Mouse (Mus musculus) embryonic facial prominence, embryonic 15.5 days (tissue): Measurements from ENCODE around the gene C1qtnf4. TPM values are rescaled to one million over a fixed set of nuclear protein-coding genes. Genes with fewer than 3 reads are reported as not detected.
A peak's percentile ranks its signal among the peaks of the same experiment; 100 is the strongest.
"Not testable (repeated sequence)": the region's sequence is repeated elsewhere in the genome, so short reads cannot be mapped to it uniquely, and the experiment has no call there.

Experiments
- ATAC-seq: fragments of 200-750 bp; cut with Nextera tagmentation; 2 replicates; pipeline ENCODE4 v1.8.0; 2017; ENCODE audit warnings: low read depth, moderate TSS enrichment; ENCODE audit not compliant: insufficient number of reproducible peaks, low FRiP score, low TSS enrichment
- H3K27ac ChIP-seq: fragments of 300-500 bp; sonication (generic); replicated peaks from 2 replicates; pipeline ENCODE4 v1.5.1; 2015; ENCODE audit warnings: mild to moderate bottlenecking, inconsistent platforms
- H3K27me3 ChIP-seq: fragments of 300-500 bp; sonication (generic); 2 replicates; pipeline ENCODE4 v1.6.1; 2015; ENCODE audit warnings: inconsistent platforms
- H3K36me3 ChIP-seq: fragments of 300-500 bp; sonication (generic); 2 replicates; pipeline ENCODE4 v1.6.1; 2015; ENCODE audit warnings: mild to moderate bottlenecking, inconsistent platforms
- H3K4me1 ChIP-seq: fragments of 300-500 bp; sonication (generic); 2 replicates; pipeline ENCODE4 v1.6.1; 2015; ENCODE audit warnings: inconsistent platforms
- H3K4me2 ChIP-seq: fragments of 300-500 bp; sonication (generic); replicated peaks from 2 replicates; pipeline ENCODE4 v1.6.1; 2015; ENCODE audit warnings: mild to moderate bottlenecking, inconsistent platforms
- H3K4me3 ChIP-seq: fragments of 300-500 bp; sonication (generic); replicated peaks from 2 replicates; pipeline ENCODE4 v1.5.1; 2015; ENCODE audit warnings: mild to moderate bottlenecking, inconsistent platforms
- H3K9ac ChIP-seq: fragments of 300-500 bp; sonication (generic); 2 replicates; pipeline ENCODE4 v1.6.1; 2015; ENCODE audit warnings: inconsistent platforms
- H3K9me3 ChIP-seq: fragments of 300-500 bp; sonication (generic); replicated peaks from 2 replicates; pipeline ENCODE4 v1.6.1; 2016; ENCODE audit warnings: inconsistent platforms
- WGBS: fragments of 180-500 bp; shearing (Covaris S2); methylation state at CpG from one replicate; pipeline ENCODE4 v1.1.7; 2015; 5-methylcytosine and 5-hydroxymethylcytosine counted together
- polyA plus RNA-seq: library from polyadenylated mRNA; unstranded; fragments of >200 nt; fragmentation: Nextera tagmentation; extraction: Ambion mirVana; gene quantifications from 2 replicates; pipeline ENCODE4 v1.2.1, GENCODE M21; 2015

Gene C1qtnf4
- polyA plus RNA-seq, 1 experiment from 2014 or later, result 20.8 TPM

DNA sequence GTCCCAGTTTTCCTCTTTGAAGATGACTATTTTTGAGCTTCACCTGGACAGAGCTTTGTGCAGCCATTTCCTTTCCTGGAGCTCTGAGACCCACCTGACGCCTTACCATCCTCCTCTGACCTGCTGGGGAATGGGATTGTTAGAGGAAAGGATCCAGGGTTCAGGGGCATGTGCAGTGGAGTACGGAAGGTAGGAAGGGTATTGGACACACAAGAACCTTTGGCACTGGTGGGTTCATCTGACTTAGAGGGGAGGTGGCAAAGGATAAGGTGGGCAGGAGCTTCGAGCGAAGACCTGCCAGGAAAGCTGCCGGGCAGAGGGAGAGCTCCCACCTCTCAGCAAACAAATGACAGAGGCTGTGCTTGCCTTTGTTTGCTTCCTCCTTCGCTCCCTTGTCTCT, 776 bp downstream of the C1qtnf4 start:
- Histone ChIP-seq H3K36me3 (no peaks in the 10 kb centered on the region), H3K4me3 (peak overlapping the region; percentile 56), H3K4me2 (peak overlapping the region; percentile 98), H3K4me1 (peaks cover 30% of the 10 kb centered on the region), H3K27me3 (peaks cover 38% of the 10 kb centered on the region), H3K9me3 (no peaks in the 10 kb centered on the region), H3K9ac (no peak overlapping the region), H3K27ac (no peak overlapping the region)
- ATAC-seq, result no peak
- WGBS, result 26% methylated on average over 6 of the region's 6 CpGs

DNA sequence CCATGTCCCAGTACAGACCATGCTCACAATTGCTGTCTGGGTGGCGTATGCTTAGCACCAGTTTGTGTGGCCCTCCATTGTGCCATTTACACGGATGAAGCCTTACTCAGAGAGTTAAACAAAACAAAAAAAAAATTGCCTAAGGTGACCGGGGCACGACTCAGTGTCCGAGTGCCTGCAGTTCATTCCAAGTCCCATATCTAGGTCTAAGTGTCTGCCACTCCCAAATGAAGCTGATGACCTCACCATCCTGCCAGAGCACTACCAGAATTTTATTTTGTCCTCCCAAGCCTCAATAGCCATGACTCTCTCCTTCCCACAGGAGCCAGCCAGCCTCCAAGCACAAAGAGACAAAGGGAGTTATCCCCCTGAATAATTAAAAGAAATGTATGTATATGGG, 2.0 kb downstream of the C1qtnf4 start:
- 70% methylated on average over 5 of the region's 5 CpGs for WGBS
- H3K9ac ChIP-seq, result no peak overlapping the region
- no peak for ATAC-seq
- H3K9me3 ChIP-seq, result no peaks in the 10 kb centered on the region
- no peaks in the 10 kb centered on the region for H3K36me3 ChIP-seq
- H3K4me3 ChIP-seq, result no peak overlapping the region
- peaks cover 30% of the 10 kb centered on the region for H3K4me1 ChIP-seq
- H3K27me3 ChIP-seq, result peaks cover 38% of the 10 kb centered on the region
- H3K4me2 ChIP-seq, result no peak overlapping the region
- no peak overlapping the region for H3K27ac ChIP-seq

DNA sequence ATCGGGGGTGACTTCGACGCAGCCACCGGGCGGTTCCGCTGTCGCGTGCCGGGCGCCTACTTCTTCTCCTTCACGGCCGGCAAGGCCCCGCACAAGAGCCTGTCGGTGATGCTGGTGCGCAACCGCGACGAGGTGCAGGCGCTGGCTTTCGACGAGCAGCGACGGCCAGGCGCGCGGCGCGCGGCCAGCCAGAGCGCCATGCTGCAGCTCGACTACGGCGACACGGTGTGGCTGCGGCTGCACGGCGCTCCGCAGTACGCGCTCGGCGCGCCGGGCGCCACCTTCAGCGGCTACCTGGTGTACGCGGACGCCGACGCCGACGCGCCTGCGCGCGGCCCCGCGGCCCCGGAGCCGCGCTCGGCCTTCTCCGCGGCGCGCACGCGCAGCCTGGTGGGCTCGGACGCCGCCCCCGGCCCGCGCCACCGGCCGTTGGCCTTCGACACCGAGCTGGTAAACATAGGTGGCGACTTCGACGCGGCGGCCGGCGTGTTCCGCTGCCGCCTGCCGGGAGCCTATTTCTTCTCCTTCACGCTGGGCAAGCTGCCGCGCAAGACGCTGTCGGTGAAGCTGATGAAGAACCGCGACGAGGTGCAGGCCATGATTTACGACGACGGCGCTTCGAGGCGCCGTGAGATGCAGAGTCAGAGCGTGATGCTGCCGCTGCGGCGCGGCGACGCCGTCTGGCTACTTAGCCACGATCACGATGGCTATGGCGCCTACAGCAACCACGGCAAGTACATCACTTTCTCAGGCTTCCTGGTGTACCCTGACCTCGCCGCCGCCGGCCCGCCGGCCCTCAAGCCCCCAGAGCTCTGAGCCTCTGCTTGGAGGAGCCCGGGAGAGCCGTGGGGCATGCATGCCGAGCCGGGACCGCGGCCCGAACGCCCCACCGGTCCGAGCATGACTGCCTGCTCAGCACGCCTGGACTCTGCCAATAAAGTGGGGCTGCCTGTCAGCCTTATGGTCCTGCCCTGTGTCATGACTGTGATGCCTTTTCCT, 4.2 kb downstream of the C1qtnf4 start:
- Histone ChIP-seq H3K9ac (peak overlapping the region; percentile 51), H3K4me3 (peak overlapping the region; percentile 61), H3K4me2 (peak overlapping the region; percentile 75), H3K27ac (peak overlapping the region; percentile 51), H3K27me3 (peaks cover 38% of the 10 kb centered on the region), H3K9me3 (no peaks in the 10 kb centered on the region), H3K36me3 (peaks cover 7% of the 10 kb centered on the region), H3K4me1 (peaks cover 30% of the 10 kb centered on the region)
- peak; percentile 82 for ATAC-seq
- 3% methylated on average over 132 of the region's 133 CpGs for WGBS

DNA sequence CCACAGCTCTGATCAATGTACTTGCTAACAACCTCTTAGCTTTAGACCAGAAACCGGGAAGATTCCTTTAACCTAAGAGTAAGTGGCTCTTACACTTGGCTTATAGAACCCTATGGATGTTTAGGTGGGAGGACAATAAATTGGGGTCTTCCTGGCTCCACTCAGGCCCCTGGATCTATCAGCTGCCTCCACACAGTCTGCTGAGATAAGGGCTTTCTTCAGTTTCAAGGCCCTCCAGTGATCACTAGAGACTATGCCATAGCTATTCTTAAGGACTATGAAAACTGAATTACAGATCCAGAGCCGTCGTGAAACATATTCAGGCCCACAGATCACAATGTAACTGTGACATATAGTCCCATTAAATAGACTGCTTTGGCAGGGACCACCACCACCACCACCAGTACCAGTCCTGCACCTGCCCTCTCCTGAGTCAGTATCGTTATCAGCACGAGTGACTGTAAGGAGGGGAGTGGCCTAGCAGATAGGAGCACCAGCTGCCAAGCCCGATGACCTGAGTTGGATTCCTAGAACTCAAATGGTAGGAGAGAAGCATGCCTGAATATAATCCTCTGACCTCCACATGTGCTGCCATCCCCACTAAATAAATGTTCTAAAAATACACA, 8.1 kb downstream of the C1qtnf4 start:
- H3K27me3 ChIP-seq, result peaks cover 4% of the 10 kb centered on the region
- no peak overlapping the region for H3K4me2 ChIP-seq
- peaks cover 44% of the 10 kb centered on the region for H3K36me3 ChIP-seq
- H3K9ac ChIP-seq, result no peak overlapping the region
- ATAC-seq, result no peak
- no peak overlapping the region for H3K4me3 ChIP-seq
- no peaks in the 10 kb centered on the region for H3K9me3 ChIP-seq
- no peak overlapping the region for H3K27ac ChIP-seq
- peaks cover 18% of the 10 kb centered on the region for H3K4me1 ChIP-seq
- 80% methylated on average over 6 of the region's 6 CpGs for WGBS

DNA sequence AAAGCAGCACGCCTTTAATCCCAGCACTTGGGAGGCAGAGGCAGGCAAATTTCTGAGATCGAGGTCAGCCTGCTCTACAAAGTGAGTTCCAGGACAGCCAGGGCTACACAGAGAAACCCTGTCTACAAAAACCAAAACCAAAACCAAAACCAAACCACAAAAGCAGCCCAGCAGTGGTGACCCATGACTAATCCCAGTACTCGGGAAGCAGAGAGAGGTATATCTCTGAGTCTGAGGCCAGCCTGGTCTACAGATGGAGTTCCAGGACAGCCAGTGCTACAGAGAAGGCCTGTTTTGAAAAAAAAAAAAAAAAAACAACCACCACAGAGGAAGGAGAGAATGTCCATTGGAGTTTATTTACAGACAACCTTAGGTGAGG, 8.6 kb downstream of the C1qtnf4 start:
- H3K4me3 ChIP-seq, ATAC-seq, H3K27ac ChIP-seq, H3K9ac ChIP-seq, H3K4me2 ChIP-seq, H3K27me3 ChIP-seq, H3K9me3 ChIP-seq: not testable (repeated sequence)
- Histone ChIP-seq H3K36me3 (peaks cover 48% of the 10 kb centered on the region), H3K4me1 (peaks cover 16% of the 10 kb centered on the region)
- 90% methylated on average over 3 of the region's 3 CpGs for WGBS

DNA sequence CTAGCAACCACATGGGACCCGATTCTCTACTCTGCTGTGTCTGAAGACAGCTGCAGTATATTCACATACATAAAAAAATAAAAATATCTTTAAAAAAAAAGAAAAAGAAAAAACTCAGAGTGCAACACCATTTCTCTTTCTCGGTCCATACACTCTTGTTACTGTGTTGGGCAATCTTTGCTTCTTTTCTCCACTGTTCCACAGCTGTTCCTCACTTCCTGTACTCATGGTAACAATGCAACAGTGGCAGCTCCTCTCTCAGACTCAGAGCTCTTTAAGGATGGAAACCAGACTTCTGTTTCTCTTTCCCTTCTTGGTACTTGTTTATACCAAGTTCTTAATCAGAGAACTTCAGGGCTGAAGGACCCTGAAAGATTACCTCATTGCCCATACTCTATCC, 17.7 kb downstream of the C1qtnf4 start:
- Histone ChIP-seq H3K4me2 (peak overlapping the region; percentile 60), H3K9me3 (no peaks in the 10 kb centered on the region), H3K27ac (no peak overlapping the region), H3K4me3 (peak overlapping the region; percentile 96), H3K4me1 (peaks cover 27% of the 10 kb centered on the region), H3K27me3 (no peaks in the 10 kb centered on the region), H3K36me3 (peaks cover 38% of the 10 kb centered on the region), H3K9ac (peak overlapping the region; percentile 84)
- ATAC-seq, result no peak
- 75% methylated on average over 2 of the region's 2 CpGs for WGBS

DNA sequence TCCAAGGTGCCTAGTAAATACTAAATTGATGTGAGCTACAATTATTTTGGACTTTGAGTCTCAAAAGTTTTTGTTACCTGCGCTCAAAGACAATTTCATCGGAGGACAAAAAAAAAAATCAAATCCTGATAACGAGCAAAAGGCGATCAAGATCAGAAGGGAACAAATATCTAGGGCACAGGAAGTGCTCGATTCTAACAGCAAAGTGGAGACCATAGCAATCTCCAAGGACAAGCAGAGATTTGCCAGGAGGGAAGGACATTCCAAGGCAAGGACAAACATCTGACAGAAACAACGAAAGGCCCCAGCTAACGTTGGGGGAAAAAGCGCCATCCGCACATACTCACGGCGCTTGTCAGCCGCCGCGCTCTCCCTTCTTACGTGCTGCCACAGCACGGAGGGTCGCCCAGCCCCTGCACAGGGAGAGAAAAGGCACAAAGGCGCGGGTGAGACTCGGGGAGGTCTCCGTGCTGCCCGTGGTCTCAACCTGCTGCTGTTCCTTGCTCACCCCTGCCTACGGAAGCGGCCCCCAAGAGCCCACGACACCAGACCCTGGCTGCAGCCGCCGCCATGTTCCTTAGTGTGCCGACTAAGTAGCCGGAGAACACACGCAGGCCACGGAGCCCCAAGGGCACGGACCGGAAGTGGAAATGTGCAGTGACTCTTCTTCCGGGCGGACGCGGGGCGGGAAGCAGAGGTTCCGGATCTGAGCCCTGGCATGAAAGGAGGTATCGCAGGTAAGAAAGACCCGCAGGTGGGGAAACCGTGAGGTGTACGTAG, 18.6 kb downstream of the C1qtnf4 start, which contains the start of the genes Kbtbd4 and Ndufs3:
TSS of gene Kbtbd4 (plus strand) at position 665 of the 780 bp plus-strand sequence.
TSS of gene Ndufs3 (minus strand) at position 752 of the 780 bp plus-strand sequence.
- H3K9ac ChIP-seq, result peak within 1 kb of the TSS; percentile 84
- H3K4me2 ChIP-seq, result peak within 1 kb of the TSS; percentile 60
- peak; percentile 86 for ATAC-seq
- peaks cover 39% of the 10 kb centered on the region for H3K36me3 ChIP-seq
- under 1% methylated on average over 43 of the region's 43 CpGs for WGBS
- no peaks in the 10 kb centered on the region for H3K9me3 ChIP-seq
- H3K27ac ChIP-seq, result peak within 1 kb of the TSS; percentile 95
- no peaks in the 10 kb centered on the region for H3K27me3 ChIP-seq
- peak within 1 kb of the TSS; percentile 96 for H3K4me3 ChIP-seq
- H3K4me1 ChIP-seq, result peaks cover 27% of the 10 kb centered on the region

DNA sequence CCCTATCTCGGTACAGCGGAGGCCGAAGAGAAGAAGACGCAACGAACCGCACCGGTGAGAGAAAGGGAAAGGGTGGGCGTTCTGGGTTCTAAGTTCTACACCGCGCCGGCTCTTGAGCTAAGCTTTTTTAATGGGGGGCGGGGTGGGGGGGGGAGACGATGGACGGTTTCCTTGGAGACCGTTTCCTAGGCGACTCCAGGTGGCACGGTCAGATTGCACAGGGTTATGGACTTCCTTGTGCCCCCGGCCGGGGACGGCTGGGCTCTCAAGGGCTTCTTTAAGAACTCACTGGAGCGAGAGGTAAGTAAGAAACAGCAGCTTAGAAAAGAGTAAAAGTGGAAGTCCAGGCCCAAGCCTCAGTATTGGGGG, 19.2 kb downstream of the C1qtnf4 start:
- Histone ChIP-seq H3K4me3 (peak overlapping the region; percentile 96), H3K9me3 (no peaks in the 10 kb centered on the region), H3K9ac (peak overlapping the region; percentile 84), H3K27ac (peak overlapping the region; percentile 95), H3K4me1 (peaks cover 27% of the 10 kb centered on the region), H3K36me3 (peaks cover 44% of the 10 kb centered on the region), H3K27me3 (no peaks in the 10 kb centered on the region), H3K4me2 (peak overlapping the region; percentile 60)
- under 1% methylated on average over 21 of the region's 21 CpGs for WGBS
- ATAC-seq, result peak; percentile 32; the same call in 1 of the 2 replicates

DNA sequence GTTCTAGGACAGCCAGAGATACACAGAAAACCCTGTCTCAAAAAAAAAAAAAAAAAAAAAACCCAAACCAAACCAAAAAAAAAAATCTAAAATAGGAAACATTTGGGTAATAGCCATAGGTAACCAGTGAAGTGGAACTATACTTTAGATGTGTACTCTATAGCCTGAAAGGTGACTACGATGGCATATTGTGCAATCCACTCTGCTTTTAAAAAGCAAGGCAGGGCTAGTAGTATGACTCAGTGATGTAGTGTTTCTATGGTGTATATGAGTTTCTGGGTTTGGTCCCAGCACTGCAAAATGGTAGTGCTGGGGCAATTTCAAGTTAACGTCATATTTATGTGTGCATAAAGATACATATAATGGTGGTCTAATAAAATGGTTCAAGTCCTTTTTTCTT, 21.1 kb downstream of the C1qtnf4 start:
- Histone ChIP-seq H3K4me1 (peaks cover 27% of the 10 kb centered on the region), H3K4me2 (no peak overlapping the region), H3K27ac (no peak overlapping the region), H3K4me3 (no peak overlapping the region), H3K9ac (no peak overlapping the region), H3K9me3 (no peaks in the 10 kb centered on the region), H3K27me3 (no peaks in the 10 kb centered on the region), H3K36me3 (peaks cover 57% of the 10 kb centered on the region)
- no peak for ATAC-seq
- 91% methylated on average over 2 of the region's 2 CpGs for WGBS

DNA sequence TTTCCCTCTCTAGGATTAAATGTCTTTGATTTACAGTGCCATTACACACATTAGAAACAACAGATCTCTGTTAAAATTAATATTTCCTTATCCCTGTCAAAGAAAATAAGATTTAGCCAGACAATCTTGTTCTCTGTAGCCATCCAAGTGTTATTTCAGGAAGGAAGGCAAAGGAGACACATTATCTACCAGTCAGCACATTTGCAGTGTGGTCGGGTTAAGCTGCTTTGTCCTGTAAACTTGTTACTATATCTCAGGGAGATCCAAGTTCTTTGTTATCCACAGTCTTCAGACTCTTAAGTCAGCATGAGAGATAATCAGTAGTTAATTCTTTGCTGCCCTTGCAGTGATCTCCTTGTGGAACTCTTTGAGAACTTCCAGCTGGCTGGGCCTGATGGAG, 25.2 kb downstream of the C1qtnf4 start:
- ATAC-seq, result no peak
- H3K9ac ChIP-seq, result no peak overlapping the region
- H3K4me1 ChIP-seq, result peaks cover 17% of the 10 kb centered on the region
- H3K9me3 ChIP-seq, result no peaks in the 10 kb centered on the region
- 80% methylated on average over 1 of the region's 1 CpGs for WGBS
- H3K27ac ChIP-seq, result no peak overlapping the region
- no peak overlapping the region for H3K4me2 ChIP-seq
- H3K4me3 ChIP-seq, result no peak overlapping the region
- H3K27me3 ChIP-seq, result no peaks in the 10 kb centered on the region
- H3K36me3 ChIP-seq, result peaks cover 66% of the 10 kb centered on the region

DNA sequence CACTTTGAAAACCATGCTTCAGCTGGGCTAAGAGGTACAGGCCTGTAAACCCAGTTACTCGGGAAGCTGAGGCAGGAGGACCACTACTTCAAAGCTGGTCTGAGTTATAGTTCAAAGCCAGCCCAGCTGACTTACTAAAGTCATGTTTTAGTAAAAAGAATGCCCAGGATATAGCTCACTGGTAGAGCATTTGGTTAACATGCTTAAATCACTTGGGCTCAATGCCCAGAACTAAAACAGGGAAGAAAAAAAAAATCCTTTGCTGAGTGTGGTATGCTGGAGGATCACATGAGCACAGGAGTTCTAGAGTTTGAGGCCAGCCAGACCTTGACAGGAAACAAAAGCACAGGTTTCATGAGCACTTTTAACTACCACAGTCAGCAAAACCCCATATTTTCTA, 26.0 kb downstream of the C1qtnf4 start:
- H3K4me2 ChIP-seq, result no peak overlapping the region
- no peak overlapping the region for H3K4me3 ChIP-seq
- H3K9me3 ChIP-seq, result no peaks in the 10 kb centered on the region
- 67% methylated on average over 1 of the region's 1 CpGs for WGBS
- no peak overlapping the region for H3K27ac ChIP-seq
- peaks cover 21% of the 10 kb centered on the region for H3K4me1 ChIP-seq
- H3K36me3 ChIP-seq, result peaks cover 62% of the 10 kb centered on the region
- no peaks in the 10 kb centered on the region for H3K27me3 ChIP-seq
- no peak for ATAC-seq
- H3K9ac ChIP-seq, result no peak overlapping the region
